Mouse (Mus musculus) cortical plate, adult 2 months (tissue): ENCODE measurements around the gene Slc12a6.

Source experiments
- CTCF ChIP-seq: fragments of 200-500 bp; IDR thresholded peaks from 2 replicates; pipeline ENCODE4 v1.5.1; 2011; ENCODE audit warnings: mild to moderate bottlenecking, control low read depth, low read length; ENCODE audit not compliant: insufficient read depth; ENCODE audit errors: extremely low read depth
- POLR2A ChIP-seq: fragments of 200-500 bp; IDR thresholded peaks from 2 replicates; pipeline ENCODE4 v1.6.1; 2011; ENCODE audit warnings: mild to moderate bottlenecking, low read length, control low read depth; ENCODE audit not compliant: insufficient read depth; ENCODE audit errors: extremely low read depth

- no peak for TF ChIP-seq CTCF
- TF ChIP-seq POLR2A, result no peak
Measured at GRCm38 (mm10) chr2:112341117-112341516, 75.5 kb downstream of the Slc12a6 start.
